Mouse (Mus musculus): ENCODE data around the gene Foxq1.

DNA sequence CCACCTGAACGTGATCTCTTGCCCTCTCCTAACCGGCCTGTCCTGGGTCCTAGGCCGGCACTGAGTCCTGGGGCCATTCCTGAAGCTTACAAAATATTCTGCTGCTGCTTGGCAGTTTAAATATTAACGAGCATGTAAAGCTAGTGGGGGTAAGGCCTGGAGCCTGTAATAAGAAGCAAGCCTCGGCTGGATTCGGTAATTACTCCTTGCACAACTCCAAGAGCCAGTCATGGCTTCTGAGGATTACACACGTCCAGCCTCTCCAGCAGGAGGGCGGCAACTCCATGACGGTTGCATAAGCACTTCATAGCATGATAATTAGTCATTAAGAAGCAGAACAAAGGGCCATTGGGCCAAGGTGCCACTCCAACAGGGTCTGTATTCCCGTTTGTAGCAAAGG lies 22.5 kb downstream of the Foxq1 start:
- TF ChIP-seq POLR2A (IDR thresholded peaks at IDR 0.05; ENCODE audit: insufficient read length, low read depth) (no peak), MYOD1 (IDR thresholded peaks at IDR 0.05; ENCODE audit: control insufficient read depth in 1 of 3, insufficient read length in 2 of 3, low read depth in 2 of 3) (no peak), CEBPB (IDR thresholded peaks at IDR 0.05; ENCODE audit: insufficient read depth, poor library complexity, severe bottlenecking) (no peak), MYOG (IDR thresholded peaks at IDR 0.05; ENCODE audit: control insufficient read depth in 1 of 3, insufficient read depth in 1 of 3, insufficient read length in 2 of 3, low read depth in 2 of 3) (no peak)
